Mouse (Mus musculus) stomach, embryonic 15.5 days (tissue): Measurements from ENCODE around the gene Anks3. TPM values are rescaled to one million over a fixed set of nuclear protein-coding genes. Genes with fewer than 3 reads are reported as not detected.

Experiments
- ATAC-seq: fragments of 200-750 bp; cut with Nextera tagmentation; 2 replicates; pipeline ENCODE4 v1.8.0; 2017; ENCODE audit warnings: low read depth, moderate number of reproducible peaks, moderate TSS enrichment; ENCODE audit not compliant: insufficient read depth, low FRiP score
- H3K27ac ChIP-seq: fragments of 300-500 bp; sonication (generic); 2 replicates; pipeline ENCODE4 v1.5.1; 2015; ENCODE audit warnings: mild to moderate bottlenecking, inconsistent platforms
- H3K27me3 ChIP-seq: fragments of 300-500 bp; sonication (generic); replicated peaks from 2 replicates; pipeline ENCODE4 v1.6.1; 2015; ENCODE audit warnings: inconsistent platforms
- H3K36me3 ChIP-seq: fragments of 300-500 bp; sonication (generic); 2 replicates; pipeline ENCODE4 v1.6.1; 2015; ENCODE audit warnings: inconsistent platforms
- H3K4me1 ChIP-seq: fragments of 300-500 bp; sonication (generic); 2 replicates; pipeline ENCODE4 v1.6.1; 2015; ENCODE audit warnings: inconsistent platforms
- H3K4me2 ChIP-seq: fragments of 300-500 bp; sonication (generic); 2 replicates; pipeline ENCODE4 v1.6.1; 2015; ENCODE audit warnings: mild to moderate bottlenecking, inconsistent platforms
- H3K4me3 ChIP-seq: fragments of 300-500 bp; sonication (generic); replicated peaks from 2 replicates; pipeline ENCODE4 v1.5.1; 2015; ENCODE audit warnings: inconsistent platforms
- H3K9ac ChIP-seq: fragments of 300-500 bp; sonication (generic); 2 replicates; pipeline ENCODE4 v1.6.1; 2015; ENCODE audit warnings: inconsistent platforms
- H3K9me3 ChIP-seq: fragments of 300-500 bp; sonication (generic); 2 replicates; pipeline ENCODE4 v1.6.1; 2016; ENCODE audit warnings: inconsistent platforms
- WGBS: fragments of 180-500 bp; shearing (Covaris S2); methylation state at CpG from one replicate; pipeline ENCODE4 v1.1.7; 2015; 5-methylcytosine and 5-hydroxymethylcytosine counted together
- polyA plus RNA-seq: library from polyadenylated mRNA; unstranded; fragments of >200 nt; fragmentation: Nextera tagmentation; extraction: Ambion mirVana; gene quantifications from 2 replicates; pipeline ENCODE4 v1.2.1, GENCODE M21; 2015

Anks3 gene
- polyA plus RNA-seq, 1 experiment from 2014 or later, result 48.7 TPM

DNA sequence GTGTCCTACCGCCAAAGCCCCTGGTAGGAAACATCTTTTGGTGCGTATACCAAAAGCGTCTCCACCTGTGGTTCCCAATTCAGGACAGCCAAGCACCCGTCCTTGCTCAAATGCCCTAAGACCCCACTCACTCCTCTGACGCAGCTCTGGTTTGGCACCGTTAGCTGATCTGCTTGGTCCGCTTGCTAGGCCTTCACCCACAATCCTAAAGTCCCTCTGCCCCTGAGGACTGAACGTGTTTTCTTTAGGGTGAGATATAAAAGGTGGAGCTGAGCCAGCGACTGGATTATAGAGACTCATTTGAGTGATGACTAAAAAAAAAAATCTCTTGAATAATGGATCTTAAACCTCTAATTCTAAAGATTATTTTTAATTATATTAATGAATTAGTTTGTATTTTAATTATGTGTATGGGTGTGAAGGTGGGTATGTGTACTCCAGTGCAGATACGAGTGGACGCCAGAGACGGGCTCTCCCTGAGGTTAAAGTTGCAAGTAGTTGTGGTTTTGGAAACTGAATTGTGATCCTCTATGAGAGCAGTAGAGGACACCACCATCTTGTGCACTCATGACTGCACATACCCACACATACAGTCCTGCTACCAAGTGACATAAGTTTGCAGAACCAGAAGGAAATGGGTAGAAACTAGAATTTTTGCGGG, 856 bp upstream of the Anks3 start:
- 20% methylated on average over 13 of the region's 13 CpGs for WGBS
- Histone ChIP-seq H3K4me1 (peaks cover 15% of the 10 kb centered on the region), H3K9me3 (no peaks in the 10 kb centered on the region), H3K36me3 (no peaks in the 10 kb centered on the region), H3K27ac (peak overlapping the region; percentile 83), H3K4me2 (peak overlapping the region; percentile 86), H3K9ac (peak overlapping the region; percentile 49; the same call in 1 of the 2 replicates), H3K27me3 (no peaks in the 10 kb centered on the region), H3K4me3 (peak overlapping the region; percentile 98)
- no peak for ATAC-seq

- Histone ChIP-seq H3K27ac (0 out of 2 replicates have a peak overlapping the region, but pooled peaks have one; percentile 83), H3K9ac (no peak overlapping the region), H3K27me3 (no peaks in the 10 kb centered on the region), H3K4me2 (peak overlapping the region; percentile 86), H3K4me3 (peak overlapping the region; percentile 98), H3K9me3 (no peaks in the 10 kb centered on the region), H3K4me1 (peaks cover 15% of the 10 kb centered on the region), H3K36me3 (no peaks in the 10 kb centered on the region)
- WGBS, result 38% methylated on average over 9 of the region's 9 CpGs
- ATAC-seq, result no peak
Observed at GRCm38 (mm10) chr16:4963346-4963745, 659 bp downstream of the Anks3 start.

- Histone ChIP-seq H3K9me3 (no peaks in the 10 kb centered on the region), H3K4me3 (no peak overlapping the region), H3K27ac (no peak overlapping the region), H3K36me3 (peaks cover 20% of the 10 kb centered on the region; the same call in 1 of the 2 replicates), H3K4me2 (no peak overlapping the region), H3K9ac (no peak overlapping the region), H3K27me3 (no peaks in the 10 kb centered on the region), H3K4me1 (peaks cover 14% of the 10 kb centered on the region)
- no peak for ATAC-seq
- 87% methylated on average over 8 of the region's 8 CpGs for WGBS
Observed at GRCm38 (mm10) chr16:4960260-4960659, 3.7 kb downstream of the Anks3 start.

GRCm38 (mm10) chr16:4957446-4957845, 6.6 kb downstream of the Anks3 start:
- Histone ChIP-seq H3K4me1 (0 out of 2 replicates have a peak, but pooled peaks cover under 1% of the 10 kb centered on the region), H3K9ac (no peak overlapping the region), H3K4me3 (no peak overlapping the region), H3K4me2 (no peak overlapping the region), H3K27ac (no peak overlapping the region), H3K27me3 (no peaks in the 10 kb centered on the region), H3K9me3 (no peaks in the 10 kb centered on the region), H3K36me3 (peaks cover 46% of the 10 kb centered on the region)
- 90% methylated on average over 3 of the region's 3 CpGs for WGBS
- ATAC-seq, result no peak

GRCm38 (mm10) chr16:4956609-4957008, 7.4 kb downstream of the Anks3 start:
- no peaks in the 10 kb centered on the region for H3K9me3 ChIP-seq
- H3K4me3 ChIP-seq, result no peak overlapping the region
- no peaks in the 10 kb centered on the region for H3K27me3 ChIP-seq
- no peak overlapping the region for H3K27ac ChIP-seq
- no peaks in the 10 kb centered on the region for H3K4me1 ChIP-seq
- H3K4me2 ChIP-seq, result no peak overlapping the region
- H3K36me3 ChIP-seq, result peaks cover 52% of the 10 kb centered on the region
- H3K9ac ChIP-seq, result no peak overlapping the region
- no peak for ATAC-seq
- 89% methylated on average over 3 of the region's 3 CpGs for WGBS

DNA sequence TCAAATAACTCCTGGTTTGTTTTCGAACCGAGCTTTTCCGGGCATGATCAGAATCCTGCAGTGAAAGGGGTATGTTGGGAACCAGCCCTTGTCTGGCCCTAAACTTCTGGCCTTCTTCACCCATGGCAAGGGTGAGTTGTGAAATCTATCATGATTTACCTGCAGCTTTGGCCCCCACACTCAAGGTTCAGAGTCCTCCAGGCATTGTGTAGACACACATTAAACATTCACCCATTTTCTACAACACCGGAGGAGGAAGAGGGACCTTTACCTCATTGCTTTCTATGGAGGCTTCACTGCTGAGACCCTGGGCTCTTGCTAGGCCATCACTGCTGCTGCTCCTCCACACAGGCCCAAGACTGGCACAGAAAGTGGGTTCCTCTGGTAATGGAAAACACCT, 16.6 kb downstream of the Anks3 start:
- Histone ChIP-seq H3K36me3 (peaks cover 50% of the 10 kb centered on the region), H3K27ac (no peak overlapping the region), H3K9me3 (no peaks in the 10 kb centered on the region), H3K4me3 (no peak overlapping the region), H3K27me3 (no peaks in the 10 kb centered on the region), H3K4me1 (no peaks in the 10 kb centered on the region), H3K9ac (no peak overlapping the region), H3K4me2 (no peak overlapping the region)
- ATAC-seq, result no peak
- WGBS, result 78% methylated on average over 4 of the region's 4 CpGs

DNA sequence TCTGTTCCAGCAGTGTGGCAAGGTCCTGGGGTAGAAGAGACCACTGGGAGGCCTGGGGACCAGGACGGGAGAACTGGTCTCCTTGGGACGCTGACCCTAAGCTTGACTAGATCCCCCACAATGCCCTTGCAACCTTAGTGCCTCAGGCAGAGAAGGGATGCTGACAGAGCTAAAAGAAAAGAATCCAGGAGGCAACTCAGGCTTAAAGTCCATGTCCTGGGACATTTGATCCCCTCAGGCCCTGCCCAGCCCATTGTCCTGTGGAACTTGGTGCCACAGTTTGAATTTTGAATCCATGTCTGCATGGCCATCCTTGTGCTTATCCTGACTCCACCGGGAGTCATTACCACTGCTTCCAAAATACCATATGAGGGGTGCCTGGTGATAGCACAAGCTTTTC, 17.9 kb downstream of the Anks3 start:
- no peaks in the 10 kb centered on the region for H3K4me1 ChIP-seq
- H3K9me3 ChIP-seq, result no peaks in the 10 kb centered on the region
- no peak for ATAC-seq
- no peak overlapping the region for H3K4me2 ChIP-seq
- no peak overlapping the region for H3K27ac ChIP-seq
- H3K4me3 ChIP-seq, result no peak overlapping the region
- peaks cover 54% of the 10 kb centered on the region for H3K36me3 ChIP-seq
- no peak overlapping the region for H3K9ac ChIP-seq
- WGBS, result 86% methylated on average over 3 of the region's 3 CpGs
- no peaks in the 10 kb centered on the region for H3K27me3 ChIP-seq

DNA sequence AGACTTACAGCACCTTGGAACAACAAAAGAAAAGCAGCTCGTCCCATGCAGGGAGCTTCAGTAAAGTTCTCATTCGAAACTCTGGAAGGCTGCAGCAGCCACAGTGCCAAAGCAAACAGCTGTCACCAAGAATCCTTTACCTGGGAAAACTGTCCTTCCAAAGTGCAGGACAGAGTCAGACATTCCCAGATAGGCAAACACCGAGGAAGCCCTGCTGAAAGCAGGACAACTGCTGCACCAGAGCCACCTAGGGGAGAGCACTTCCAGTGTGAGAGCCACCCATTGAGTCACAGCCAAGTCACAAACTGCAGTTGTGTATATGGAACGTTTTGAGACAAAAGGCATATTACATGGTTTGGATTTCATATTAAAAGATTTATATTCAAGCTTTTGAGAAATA, 18.6 kb downstream of the Anks3 start:
- Histone ChIP-seq H3K9me3 (no peaks in the 10 kb centered on the region), H3K4me2 (no peak overlapping the region), H3K9ac (no peak overlapping the region), H3K27ac (no peak overlapping the region), H3K36me3 (peaks cover 57% of the 10 kb centered on the region), H3K4me3 (no peak overlapping the region), H3K4me1 (0 out of 2 replicates have a peak, but pooled peaks cover under 1% of the 10 kb centered on the region), H3K27me3 (no peaks in the 10 kb centered on the region)
- ATAC-seq, result no peak
- WGBS, result 77% methylated on average over 4 of the region's 4 CpGs

- Histone ChIP-seq H3K36me3 (peaks cover 56% of the 10 kb centered on the region), H3K27me3 (no peaks in the 10 kb centered on the region), H3K9ac (no peak overlapping the region), H3K4me2 (no peak overlapping the region), H3K9me3 (no peaks in the 10 kb centered on the region), H3K4me1 (peaks cover 11% of the 10 kb centered on the region), H3K4me3 (no peak overlapping the region), H3K27ac (no peak overlapping the region)
- WGBS, result 85% methylated on average over 3 of the region's 3 CpGs
- no peak for ATAC-seq
Observed at GRCm38 (mm10) chr16:4943431-4943830, 20.6 kb downstream of the Anks3 start.

DNA sequence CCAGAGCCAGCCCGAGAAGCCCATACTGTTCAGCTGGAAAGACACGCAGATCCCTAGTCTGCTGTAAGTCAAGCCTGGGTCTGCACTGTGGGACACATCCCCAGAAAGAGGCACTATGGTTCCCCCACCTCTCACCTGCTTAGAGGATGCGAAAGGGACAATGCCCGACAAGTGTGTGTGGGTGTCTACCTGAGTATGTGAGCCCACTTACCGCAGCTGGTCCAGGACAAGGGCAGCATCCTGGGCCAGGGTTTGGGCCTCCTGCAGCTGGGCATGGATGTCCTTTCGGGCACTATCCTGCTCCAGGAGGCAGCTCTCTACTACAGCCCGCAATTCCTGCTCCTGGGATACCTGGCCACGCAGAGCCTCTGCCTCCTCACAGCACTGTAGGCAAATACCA, 21.1 kb downstream of the Anks3 start:
- WGBS, result 89% methylated on average over 8 of the region's 8 CpGs
- H3K4me2 ChIP-seq, result no peak overlapping the region
- peaks cover 52% of the 10 kb centered on the region for H3K36me3 ChIP-seq
- H3K9ac ChIP-seq, result no peak overlapping the region
- no peak overlapping the region for H3K4me3 ChIP-seq
- no peaks in the 10 kb centered on the region for H3K27me3 ChIP-seq
- H3K9me3 ChIP-seq, result no peaks in the 10 kb centered on the region
- no peak for ATAC-seq
- H3K27ac ChIP-seq, result no peak overlapping the region
- H3K4me1 ChIP-seq, result peaks cover 11% of the 10 kb centered on the region

GRCm38 (mm10) chr16:4941016-4941415, 23.0 kb downstream of the Anks3 start:
- Histone ChIP-seq H3K9me3 (no peaks in the 10 kb centered on the region), H3K4me3 (no peak overlapping the region), H3K4me2 (no peak overlapping the region), H3K4me1 (peaks cover 11% of the 10 kb centered on the region), H3K36me3 (peaks cover 55% of the 10 kb centered on the region), H3K27ac (no peak overlapping the region), H3K27me3 (no peaks in the 10 kb centered on the region), H3K9ac (no peak overlapping the region)
- no peak for ATAC-seq

- H3K27ac ChIP-seq, result no peak overlapping the region
- no peak overlapping the region for H3K9ac ChIP-seq
- H3K4me3 ChIP-seq, result 0 out of 2 replicates have a peak overlapping the region, but pooled peaks have one; percentile 61
Observed at GRCm38 (mm10) chr16:4940311-4940850, 23.6 kb downstream of the Anks3 start.

More at GRCm38 (mm10) chr16:4940311-4940850, 23.6 kb downstream of the Anks3 start:
- peaks cover 11% of the 10 kb centered on the region for H3K4me1 ChIP-seq
- no peaks in the 10 kb centered on the region for H3K27me3 ChIP-seq
- H3K36me3 ChIP-seq, result peaks cover 52% of the 10 kb centered on the region
- H3K9me3 ChIP-seq, result no peaks in the 10 kb centered on the region
- peak overlapping the region; percentile 73 for H3K4me2 ChIP-seq
- 89% methylated on average over 10 of the region's 10 CpGs for WGBS
- no peak for ATAC-seq
